Comparison of ENCODE assay signal across 9 mouse cellular contexts in genomic region chr9:67735426-67735825, GRCm38 (mm10). TPM values are rescaled to one million over a fixed set of nuclear protein-coding genes. Genes with fewer than 3 reads are reported as not detected.
DNase-seq lines count a peak whose midpoint lies in the region; ATAC-seq and TF ChIP-seq lines count a peak whose summit lies in the region.
"Had no signal": no experiment of that assay in that cellular context is flagged by ENCODE, and none has a peak within 500 bp of the region (broad histone marks: within the 10 kb centered on the region; RNA-seq: fewer than 3 reads in every experiment).

No protein-coding gene starts in this region.

- H3K9me3 ChIP-seq in E14TG2a.4 (ENCODE audit: low read length): no peaks in the 10 kb centered on the region
- H3K9me3 ChIP-seq: embryonic facial prominence, embryonic 12.5 days had no signal

- peak; percentile 77 for TF ChIP-seq CTCF in E14TG2a.4 (conservative IDR thresholded peaks at IDR 0.05; ENCODE audit: low read length)

- peak; percentile 54 for DNase-seq in layer of hippocampus, adult 11-12 months (ENCODE audit: low spot score)
- DNase-seq in layer of hippocampus, adult 9-10 months (ENCODE audit: low spot score): no peak
- peak; percentile 58 for DNase-seq in adrenal gland, adult 2 months
- peak; percentile 13 for DNase-seq in embryo, embryonic 11.5 days (ENCODE audit: low read depth, low spot score)
- peak; percentile 61 for DNase-seq in kidney, postnatal 10 days
- peak; percentile 23 for DNase-seq in retina, postnatal 7 days (ENCODE audit: low read depth, low spot score)

- H3K4me1 ChIP-seq in E14TG2a.4 (replicated peaks; ENCODE audit: low read depth, low read length): peaks cover 2% of the 10 kb centered on the region; the same call in 1 of the 2 replicates
- H3K4me1 ChIP-seq: embryonic facial prominence, embryonic 12.5 days had no signal

- H3K27me3 ChIP-seq in E14TG2a.4 (ENCODE audit: insufficient read depth, low read length): peaks cover 5% of the 10 kb centered on the region
- H3K27me3 ChIP-seq: embryonic facial prominence, embryonic 12.5 days had no signal

- H3K4me3 ChIP-seq in E14TG2a.4 (replicated peaks; ENCODE audit: low read length): no peak overlapping the region
- H3K4me3 ChIP-seq: embryonic facial prominence, embryonic 12.5 days had no signal

- no peaks in the 10 kb centered on the region for H3K36me3 ChIP-seq in E14TG2a.4 (ENCODE audit: insufficient read depth, low read length)
- H3K36me3 ChIP-seq: embryonic facial prominence, embryonic 12.5 days had no signal

- no peak for ATAC-seq in megakaryocyte, adult 5-6 weeks (ENCODE audit: poor library complexity, severe bottlenecking)

RNA-seq across cellular contexts. Expression of gene C2cd4b, which starts 23.8 kb away (rescaled TPM):
- 1 to 10 TPM; 1.4 to 1.7 TPM for total RNA-seq in adrenal gland, adult 2 months (2021)
- 2.9 and 3.3 TPM in 2 replicates for polyA plus RNA-seq in adrenal gland, adult 2 months (2012; rRNA removed)
- total RNA-seq in megakaryocyte, adult 5-6 weeks (2015): not detected in 2 replicates
- total RNA-seq in megakaryocyte, adult 5-6 weeks (2017): not detected in 2 replicates
